Mouse (Mus musculus) small intestine, adult 2 months (tissue): ENCODE data around the gene Doxl2.

ENCODE experiments used
- CTCF ChIP-seq: fragments of 200-500 bp; IDR thresholded peaks from 2 replicates; pipeline ENCODE4 v1.5.1; 2012; ENCODE audit warnings: low read depth, mild to moderate bottlenecking, control low read depth, inconsistent platforms, low read length, moderate library complexity, mixed read lengths; ENCODE audit not compliant: insufficient replicate concordance, insufficient read length; ENCODE audit errors: extremely low read depth
- POLR2A ChIP-seq: fragments of 200-500 bp; IDR thresholded peaks from 2 replicates; pipeline ENCODE4 v1.6.1; 2012; ENCODE audit warnings: low read depth, mild to moderate bottlenecking, control low read depth, inconsistent platforms, low read length, moderate library complexity

GRCm38 (mm10) chr6:48989971-48990370, 15.2 kb downstream of the Doxl2 start:
- no peak for TF ChIP-seq CTCF
- TF ChIP-seq POLR2A = no peak
